Mouse (Mus musculus): ENCODE measurements around the gene Wdr35. TPM values are rescaled to one million over a fixed set of nuclear protein-coding genes. Genes with fewer than 3 reads are reported as not detected.

The Wdr35 gene
- polyA plus RNA-seq, 1 experiment from 2014 or later = 23.3 TPM

DNA sequence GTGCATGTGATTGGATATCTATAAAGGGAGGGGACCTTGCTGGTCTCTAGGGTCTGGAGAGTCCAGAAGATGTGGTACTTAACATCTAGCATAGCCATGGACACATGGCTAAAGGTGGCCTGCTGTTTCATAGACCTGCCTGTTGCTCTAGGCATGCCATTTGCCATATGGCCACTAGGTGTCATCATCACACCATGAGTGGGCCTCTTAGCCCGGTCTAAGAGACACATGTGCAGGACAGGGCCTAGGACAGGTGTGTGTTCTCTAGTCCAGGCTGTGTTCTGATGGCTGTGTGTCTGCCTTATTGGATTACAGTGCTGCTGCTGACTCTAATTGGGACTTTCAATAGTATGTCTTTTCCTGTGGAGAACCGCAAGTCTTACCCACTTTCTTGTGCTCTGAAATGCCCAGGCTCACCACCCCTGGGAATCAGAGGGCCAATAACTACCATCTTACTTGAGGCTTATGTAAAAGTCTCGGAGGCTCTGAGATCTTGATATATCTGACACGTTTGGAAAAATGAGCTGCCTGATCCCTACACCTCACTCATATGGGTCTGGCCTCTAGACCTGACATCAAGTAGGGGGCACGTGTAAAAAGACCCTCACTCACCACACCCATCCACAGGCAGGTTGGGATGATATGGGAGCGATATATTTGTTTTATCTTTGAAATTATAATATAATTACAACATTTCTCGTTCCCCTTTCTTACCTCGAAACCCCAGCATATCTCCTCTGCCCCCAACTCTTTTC, 78.6 kb downstream of the Wdr35 start:
- WGBS = 58% methylated on average over 8 of the region's 8 CpGs
- ATAC-seq (ENCODE audit: low FRiP score) (peak; percentile 87), DNase-seq (ENCODE audit: low spot score, missing footprints) (peak; percentile 98)
- H3K27me3 ChIP-seq (ENCODE audit: control insufficient read depth, insufficient read depth, low read length) = no peaks in the 10 kb centered on the region
- no peak overlapping the region for H3K4me3 ChIP-seq (ENCODE audit: low read depth, low read length)
- H3K4me2 ChIP-seq = no peak overlapping the region
- no peak overlapping the region for H3K27ac ChIP-seq (ENCODE audit: low read depth, low read length)
- no peaks in the 10 kb centered on the region for H3K4me1 ChIP-seq (ENCODE audit: control insufficient read depth, insufficient read depth, low read length)
- H3K36me3 ChIP-seq (ENCODE audit: control insufficient read depth, insufficient read depth, low read length) = no peaks in the 10 kb centered on the region
- H3K9ac ChIP-seq (ENCODE audit: low read length) = no peak overlapping the region
- H3K9me3 ChIP-seq (ENCODE audit: control insufficient read depth, low read length) = no peaks in the 10 kb centered on the region

- H3K36me3 ChIP-seq (ENCODE audit: control insufficient read depth, insufficient read depth, low read length) = no peaks in the 10 kb centered on the region
- no peak overlapping the region for H3K4me3 ChIP-seq (ENCODE audit: low read depth, low read length)
- H3K4me1 ChIP-seq (ENCODE audit: control insufficient read depth, insufficient read depth, low read length) = no peaks in the 10 kb centered on the region
- H3K27me3 ChIP-seq (ENCODE audit: control insufficient read depth, insufficient read depth, low read length) = no peaks in the 10 kb centered on the region
- no peak overlapping the region for H3K4me2 ChIP-seq
- no peak overlapping the region for H3K9ac ChIP-seq (ENCODE audit: low read length)
- ATAC-seq (ENCODE audit: low FRiP score) (no peak), DNase-seq (ENCODE audit: low spot score, missing footprints) (peak; percentile 61)
- 47% methylated on average over 7 of the region's 7 CpGs for WGBS
- no peaks in the 10 kb centered on the region for H3K9me3 ChIP-seq (ENCODE audit: control insufficient read depth, low read length)
- no peak overlapping the region for H3K27ac ChIP-seq (ENCODE audit: low read depth, low read length)
Measured at GRCm38 (mm10) chr12:9053345-9053744, 79.7 kb downstream of the Wdr35 start.

GRCm38 (mm10) chr12:9054012-9054411, 80.3 kb downstream of the Wdr35 start:
- no peaks in the 10 kb centered on the region for H3K27me3 ChIP-seq (ENCODE audit: control insufficient read depth, insufficient read depth, low read length)
- H3K36me3 ChIP-seq (ENCODE audit: control insufficient read depth, insufficient read depth, low read length) = no peaks in the 10 kb centered on the region
- no peaks in the 10 kb centered on the region for H3K9me3 ChIP-seq (ENCODE audit: control insufficient read depth, low read length)
- H3K4me1 ChIP-seq (ENCODE audit: control insufficient read depth, insufficient read depth, low read length) = no peaks in the 10 kb centered on the region
- 70% methylated on average over 2 of the region's 2 CpGs for WGBS
- no peak overlapping the region for H3K9ac ChIP-seq (ENCODE audit: low read length)
- H3K27ac ChIP-seq (ENCODE audit: low read depth, low read length) = no peak overlapping the region
- no peak overlapping the region for H3K4me3 ChIP-seq (ENCODE audit: low read depth, low read length)
- DNase-seq (ENCODE audit: low spot score, missing footprints) = peak; percentile 77
- ATAC-seq (ENCODE audit: low FRiP score) = no peak
- no peak overlapping the region for H3K4me2 ChIP-seq

DNA sequence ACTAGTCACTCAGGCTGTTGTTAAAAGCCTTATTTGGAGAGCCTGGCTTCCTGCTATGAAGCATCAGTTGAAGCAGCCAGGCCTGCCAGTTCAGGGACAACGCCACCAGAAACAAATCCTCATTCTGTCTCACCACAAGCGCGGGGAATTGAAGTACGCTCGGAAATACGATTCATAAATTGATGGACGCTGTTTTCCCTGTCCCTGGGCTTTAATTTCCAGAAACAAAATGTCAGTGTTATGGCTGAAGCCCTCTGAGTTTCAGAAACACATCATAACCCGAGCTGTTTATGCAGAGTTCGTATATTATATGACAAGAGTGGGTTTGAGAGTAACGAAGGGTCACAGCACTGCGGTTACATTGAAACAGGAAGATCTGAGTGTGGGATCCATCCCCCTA, 81.6 kb downstream of the Wdr35 start:
- no peaks in the 10 kb centered on the region for H3K4me1 ChIP-seq (ENCODE audit: control insufficient read depth, insufficient read depth, low read length)
- DNase-seq (ENCODE audit: low spot score, missing footprints) = peak; percentile 75
- H3K9me3 ChIP-seq (ENCODE audit: control insufficient read depth, low read length) = no peaks in the 10 kb centered on the region
- H3K4me3 ChIP-seq (ENCODE audit: low read depth, low read length) = no peak overlapping the region
- H3K9ac ChIP-seq (ENCODE audit: low read length) = no peak overlapping the region
- H3K27ac ChIP-seq (ENCODE audit: low read depth, low read length) = no peak overlapping the region
- 83% methylated on average over 11 of the region's 11 CpGs for WGBS
- ATAC-seq (ENCODE audit: low FRiP score) = no peak
- no peak overlapping the region for H3K4me2 ChIP-seq
- no peaks in the 10 kb centered on the region for H3K36me3 ChIP-seq (ENCODE audit: control insufficient read depth, insufficient read depth, low read length)
- H3K27me3 ChIP-seq (ENCODE audit: control insufficient read depth, insufficient read depth, low read length) = no peaks in the 10 kb centered on the region

DNA sequence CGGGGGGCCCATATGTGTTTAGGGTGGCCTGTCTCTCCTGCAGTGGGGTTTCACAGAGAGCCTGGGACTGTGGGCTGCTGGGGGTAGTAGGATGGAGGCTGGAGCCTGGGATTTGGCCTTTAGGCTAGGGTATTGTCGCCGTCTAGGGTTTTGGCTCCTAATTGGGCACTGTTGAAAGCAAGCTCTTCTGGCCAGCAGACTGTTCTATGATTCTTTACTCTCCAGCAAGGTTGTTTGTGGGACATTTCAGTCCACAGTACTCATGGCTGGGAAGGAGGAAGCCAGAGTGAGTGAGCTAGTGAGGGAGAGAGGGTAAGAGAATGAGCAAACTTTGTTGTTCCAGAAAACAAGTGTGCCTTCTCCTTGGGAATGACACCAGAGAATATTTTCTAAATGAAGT, 85.8 kb downstream of the Wdr35 start:
- no peak for ATAC-seq (ENCODE audit: low FRiP score)
- 94% methylated on average over 3 of the region's 3 CpGs for WGBS
- no peak overlapping the region for H3K4me3 ChIP-seq (ENCODE audit: low read depth, low read length)
- H3K4me1 ChIP-seq (ENCODE audit: control insufficient read depth, insufficient read depth, low read length) = no peaks in the 10 kb centered on the region
- H3K4me2 ChIP-seq = no peak overlapping the region
- H3K36me3 ChIP-seq (ENCODE audit: control insufficient read depth, insufficient read depth, low read length) = no peaks in the 10 kb centered on the region
- H3K9me3 ChIP-seq (ENCODE audit: control insufficient read depth, low read length) = no peaks in the 10 kb centered on the region
- H3K9ac ChIP-seq (ENCODE audit: low read length) = no peak overlapping the region
- H3K27ac ChIP-seq (ENCODE audit: low read depth, low read length) = no peak overlapping the region
- DNase-seq (ENCODE audit: low spot score, missing footprints) = no peak
- no peaks in the 10 kb centered on the region for H3K27me3 ChIP-seq (ENCODE audit: control insufficient read depth, insufficient read depth, low read length)

DNA sequence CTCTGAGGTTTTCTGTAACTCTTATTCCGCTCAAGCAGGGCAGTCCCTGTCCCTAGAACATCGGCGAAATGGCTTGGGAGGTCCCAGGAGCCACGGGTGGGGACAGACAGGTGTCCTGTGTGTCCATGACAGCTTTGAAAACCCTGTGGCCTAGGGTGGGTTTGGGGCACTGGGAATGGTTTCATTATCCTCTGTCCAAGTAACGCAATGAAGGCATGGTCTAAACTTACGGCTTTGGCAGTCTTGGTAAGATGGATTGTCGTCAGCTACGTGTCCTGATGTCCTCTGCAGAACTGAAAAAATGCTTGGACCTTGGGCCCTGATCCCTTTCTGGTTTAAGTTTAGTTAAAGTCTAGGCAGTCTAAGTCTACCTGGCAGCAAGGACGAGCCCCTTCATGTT, 86.3 kb downstream of the Wdr35 start:
- no peak overlapping the region for H3K9ac ChIP-seq (ENCODE audit: low read length)
- H3K27ac ChIP-seq (ENCODE audit: low read depth, low read length) = no peak overlapping the region
- DNase-seq (ENCODE audit: low spot score, missing footprints) (no peak), ATAC-seq (ENCODE audit: low FRiP score) (no peak)
- H3K27me3 ChIP-seq (ENCODE audit: control insufficient read depth, insufficient read depth, low read length) = no peaks in the 10 kb centered on the region
- H3K4me2 ChIP-seq = no peak overlapping the region
- H3K4me1 ChIP-seq (ENCODE audit: control insufficient read depth, insufficient read depth, low read length) = no peaks in the 10 kb centered on the region
- WGBS = 92% methylated on average over 9 of the region's 9 CpGs
- H3K36me3 ChIP-seq (ENCODE audit: control insufficient read depth, insufficient read depth, low read length) = no peaks in the 10 kb centered on the region
- H3K4me3 ChIP-seq (ENCODE audit: low read depth, low read length) = no peak overlapping the region
- H3K9me3 ChIP-seq (ENCODE audit: control insufficient read depth, low read length) = no peaks in the 10 kb centered on the region

DNA sequence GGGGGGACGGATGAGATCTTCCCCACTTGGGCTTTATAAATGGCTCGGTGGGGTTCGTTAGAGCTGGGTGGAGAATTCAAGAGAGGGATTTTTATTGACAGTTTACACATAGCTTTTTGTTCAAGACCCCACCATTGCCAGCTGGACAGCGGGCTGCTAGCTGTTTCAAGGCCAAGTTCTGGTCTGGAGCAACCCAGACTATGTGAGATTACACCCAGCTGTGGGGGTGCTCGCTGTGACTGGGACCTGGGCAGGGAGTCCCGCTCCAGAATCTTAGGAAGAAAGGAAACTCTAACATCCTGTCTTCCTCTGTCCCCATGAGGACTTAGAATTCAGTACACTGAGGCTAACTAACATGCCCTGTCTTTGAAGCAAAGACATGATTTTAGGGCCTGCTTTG, 89.9 kb downstream of the Wdr35 start:
- no peak for ATAC-seq (ENCODE audit: low FRiP score)
- 72% methylated on average over 6 of the region's 6 CpGs for WGBS

GRCm38 (mm10) chr12:9071058-9071457, 97.4 kb downstream of the Wdr35 start:
- Histone ChIP-seq H3K4me2 (no peak overlapping the region), H3K9me3 (ENCODE audit: control insufficient read depth, low read length) (no peaks in the 10 kb centered on the region), H3K4me3 (ENCODE audit: low read depth, low read length) (no peak overlapping the region), H3K9ac (ENCODE audit: low read length) (no peak overlapping the region), H3K27me3 (ENCODE audit: control insufficient read depth, insufficient read depth, low read length) (no peaks in the 10 kb centered on the region), H3K36me3 (ENCODE audit: control insufficient read depth, insufficient read depth, low read length) (no peaks in the 10 kb centered on the region), H3K4me1 (ENCODE audit: control insufficient read depth, insufficient read depth, low read length) (no peaks in the 10 kb centered on the region), H3K27ac (ENCODE audit: low read depth, low read length) (no peak overlapping the region)
- WGBS = 83% methylated on average over 1 of the region's 1 CpGs
- ATAC-seq (ENCODE audit: low FRiP score) (no peak), DNase-seq (ENCODE audit: low spot score, missing footprints) (no peak)

More for the DNA sequence above, 89.9 kb downstream of the Wdr35 start:
- no peak overlapping the region for H3K27ac ChIP-seq (ENCODE audit: low read depth, low read length)
- no peaks in the 10 kb centered on the region for H3K9me3 ChIP-seq (ENCODE audit: control insufficient read depth, low read length)
- DNase-seq (ENCODE audit: low spot score, missing footprints) = no peak
- H3K36me3 ChIP-seq (ENCODE audit: control insufficient read depth, insufficient read depth, low read length) = no peaks in the 10 kb centered on the region
- H3K9ac ChIP-seq (ENCODE audit: low read length) = no peak overlapping the region
- no peaks in the 10 kb centered on the region for H3K27me3 ChIP-seq (ENCODE audit: control insufficient read depth, insufficient read depth, low read length)
- no peak overlapping the region for H3K4me3 ChIP-seq (ENCODE audit: low read depth, low read length)
- H3K4me2 ChIP-seq = no peak overlapping the region
- no peaks in the 10 kb centered on the region for H3K4me1 ChIP-seq (ENCODE audit: control insufficient read depth, insufficient read depth, low read length)

- 78% methylated on average over 4 of the region's 4 CpGs for WGBS
- no peak for DNase-seq (ENCODE audit: low spot score, missing footprints)
- Histone ChIP-seq H3K4me3 (ENCODE audit: low read depth, low read length) (no peak overlapping the region), H3K9ac (ENCODE audit: low read length) (no peak overlapping the region), H3K4me1 (ENCODE audit: control insufficient read depth, insufficient read depth, low read length) (no peaks in the 10 kb centered on the region), H3K4me2 (no peak overlapping the region), H3K27me3 (ENCODE audit: control insufficient read depth, insufficient read depth, low read length) (no peaks in the 10 kb centered on the region), H3K27ac (ENCODE audit: low read depth, low read length) (no peak overlapping the region), H3K9me3 (ENCODE audit: control insufficient read depth, low read length) (no peaks in the 10 kb centered on the region), H3K36me3 (ENCODE audit: control insufficient read depth, insufficient read depth, low read length) (no peaks in the 10 kb centered on the region)
- no peak for ATAC-seq (ENCODE audit: low FRiP score)
Measured at GRCm38 (mm10) chr12:9071493-9071892, 97.8 kb downstream of the Wdr35 start.

Measured in midbrain, embryonic 11.5 days (tissue).